Mouse (Mus musculus) liver, embryonic 14.5 days (tissue): ENCODE results near the gene Krt8.

Experiments used
- CTCF ChIP-seq: IDR thresholded peaks from 2 replicates; pipeline ENCODE4 v1.5.1; 2016; ENCODE audit warnings: antibody characterized with exemption, low read depth, control low read depth
- EP300 ChIP-seq: IDR thresholded peaks from 2 replicates; pipeline ENCODE4 v1.6.1; 2016; ENCODE audit warnings: antibody characterized with exemption, low read depth

GRCm38 (mm10) chr15:102025136-102025872 lies 21.0 kb upstream of the Krt8 start:
- TF ChIP-seq CTCF (no peak), EP300 (no peak)
